Mouse (Mus musculus): ENCODE measurements around the gene Zfp341. TPM values are rescaled to one million over a fixed set of nuclear protein-coding genes. Genes with fewer than 3 reads are reported as not detected.

Gene Zfp341
- 0.69 and 1.0 TPM in 2 replicates for polyA plus RNA-seq (2015; fragmentation: Nextera tagmentation; extraction: Ambion mirVana)

DNA sequence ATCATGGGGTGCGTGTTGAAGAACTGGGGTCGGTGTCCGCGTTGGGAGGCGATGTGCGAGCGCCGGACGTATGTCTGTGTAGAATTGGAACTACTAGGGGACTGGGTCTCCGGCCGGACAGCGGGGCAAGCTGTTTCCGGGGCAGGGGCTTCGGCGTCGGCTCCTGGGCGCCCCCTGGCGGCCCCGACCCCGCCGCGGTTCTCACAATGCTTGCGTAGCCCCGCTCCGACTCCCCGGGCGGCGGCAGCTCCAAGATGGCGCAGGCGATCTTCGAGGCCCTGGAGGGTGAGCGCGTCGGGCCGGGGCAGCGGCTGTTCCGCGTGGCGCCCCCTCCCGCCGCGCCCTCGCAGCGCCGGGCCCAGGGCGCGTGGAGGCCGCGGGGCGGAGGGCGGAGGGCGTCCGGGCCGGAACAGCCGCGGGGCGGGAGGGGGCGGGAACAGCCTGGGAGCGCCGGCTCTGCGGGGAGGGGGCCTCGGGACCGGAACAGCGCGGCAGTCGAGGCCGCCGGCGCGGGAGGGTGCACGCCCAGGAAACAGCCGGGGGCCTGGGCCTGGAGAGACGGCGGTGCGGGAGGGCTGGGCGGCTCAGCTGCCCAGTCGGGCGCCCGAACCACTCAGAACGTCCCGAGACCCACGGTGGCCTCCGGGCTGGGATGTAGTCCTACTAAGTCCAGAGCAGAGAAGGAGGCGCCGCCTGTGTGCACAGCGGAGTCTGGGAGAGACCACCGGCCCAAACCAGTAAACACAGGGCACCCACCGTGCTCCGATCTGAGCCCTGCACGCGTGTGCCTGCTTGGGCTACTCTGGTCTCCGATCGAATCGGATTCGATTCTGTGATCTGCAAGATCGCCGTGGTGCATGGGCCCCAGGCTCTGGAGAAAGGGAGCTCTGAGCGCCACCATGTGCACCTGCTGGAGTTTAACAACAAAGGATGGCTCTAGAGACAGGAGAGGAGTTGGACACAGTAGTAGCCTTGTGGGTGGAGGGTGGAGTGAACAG, at the start of gene Zfp341, which contains the start of gene 4930519P11Rik:
TSS of gene Zfp341 (plus strand) at position 180 of the 998 bp plus-strand sequence.
TSS of gene 4930519P11Rik (minus strand) at position 320 of the 998 bp plus-strand sequence.
- Histone ChIP-seq H3K9ac (peak within 1 kb of the TSS; percentile 75), H3K4me3 (replicated peaks) (peak within 1 kb of the TSS; percentile 55), H3K4me2 (replicated peaks) (peak within 1 kb of the TSS; percentile 83), H3K9me3 (no peaks in the 10 kb centered on the region), H3K27ac (peak within 1 kb of the TSS; percentile 99), H3K36me3 (no peaks in the 10 kb centered on the region), H3K4me1 (replicated peaks) (peaks cover 9% of the 10 kb centered on the region; the same call in 1 of the 2 replicates), H3K27me3 (replicated peaks) (no peaks in the 10 kb centered on the region)
- ATAC-seq, result peak; percentile 97
- WGBS, result under 1% methylated on average over 85 of the region's 98 CpGs

DNA sequence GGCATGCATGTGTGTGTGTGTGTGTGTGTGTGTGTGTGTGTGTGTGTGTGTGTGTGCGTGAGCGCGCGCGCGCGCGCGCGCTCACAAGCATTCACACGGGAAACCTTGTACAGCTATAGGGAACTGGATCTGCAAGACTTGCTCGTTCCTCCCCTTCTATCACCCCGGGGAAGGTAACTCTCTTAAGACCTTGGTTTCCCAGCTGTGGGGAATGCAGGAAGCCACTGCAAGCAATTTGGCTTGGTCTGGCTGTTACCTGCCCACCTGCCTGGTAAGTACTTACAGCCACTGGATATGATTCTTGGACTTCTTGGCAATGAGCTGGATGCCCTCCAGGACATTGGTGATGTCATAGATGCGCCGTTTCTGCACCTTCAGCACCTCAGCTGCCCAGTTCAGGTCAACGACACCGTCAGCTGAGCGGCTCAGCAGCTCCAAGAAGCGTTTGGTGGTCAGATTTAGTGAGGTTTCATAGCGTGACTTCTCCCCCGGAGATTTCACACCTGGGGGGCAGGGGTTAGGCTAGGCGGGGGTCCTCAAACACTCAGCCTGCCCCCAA, 49.4 kb upstream of the Zfp341 start:
- Histone ChIP-seq H3K9me3 (no peaks in the 10 kb centered on the region), H3K4me1 (replicated peaks) (peaks cover 37% of the 10 kb centered on the region), H3K27me3 (replicated peaks) (no peaks in the 10 kb centered on the region), H3K36me3 (peaks cover 11% of the 10 kb centered on the region; the same call in 1 of the 2 replicates), H3K9ac (no peak overlapping the region), H3K27ac (no peak overlapping the region), H3K4me3 (replicated peaks) (no peak overlapping the region), H3K4me2 (replicated peaks) (no peak overlapping the region)
- no peak for ATAC-seq
- WGBS, result 88% methylated on average over 22 of the region's 22 CpGs

DNA sequence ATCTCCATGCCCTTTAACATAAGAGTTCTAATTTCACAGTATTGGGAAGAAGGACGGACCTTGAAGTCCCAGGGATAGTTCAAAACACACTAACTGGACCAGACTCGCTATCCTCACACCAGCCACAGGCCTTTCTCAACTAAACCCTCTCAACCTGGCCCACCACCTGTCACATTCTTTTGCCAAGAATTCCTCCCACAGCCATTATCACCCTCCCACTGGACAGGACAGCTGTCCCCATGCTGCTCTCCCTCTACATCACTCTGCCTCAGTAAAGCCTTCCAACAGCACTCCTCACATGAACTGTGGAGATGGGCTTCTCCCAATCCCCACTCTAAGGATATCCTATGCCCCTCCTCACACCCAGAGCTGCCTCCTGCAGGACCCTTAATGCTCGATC, 47.5 kb upstream of the Zfp341 start:
- Histone ChIP-seq H3K27ac (no peak overlapping the region), H3K36me3 (peaks cover 9% of the 10 kb centered on the region; the same call in 1 of the 2 replicates), H3K4me1 (replicated peaks) (peaks cover 35% of the 10 kb centered on the region), H3K9ac (no peak overlapping the region), H3K9me3 (no peaks in the 10 kb centered on the region), H3K4me2 (replicated peaks) (no peak overlapping the region), H3K4me3 (replicated peaks) (no peak overlapping the region), H3K27me3 (replicated peaks) (no peaks in the 10 kb centered on the region)
- WGBS, result 79% methylated on average over 3 of the region's 3 CpGs
- ATAC-seq, result no peak

DNA sequence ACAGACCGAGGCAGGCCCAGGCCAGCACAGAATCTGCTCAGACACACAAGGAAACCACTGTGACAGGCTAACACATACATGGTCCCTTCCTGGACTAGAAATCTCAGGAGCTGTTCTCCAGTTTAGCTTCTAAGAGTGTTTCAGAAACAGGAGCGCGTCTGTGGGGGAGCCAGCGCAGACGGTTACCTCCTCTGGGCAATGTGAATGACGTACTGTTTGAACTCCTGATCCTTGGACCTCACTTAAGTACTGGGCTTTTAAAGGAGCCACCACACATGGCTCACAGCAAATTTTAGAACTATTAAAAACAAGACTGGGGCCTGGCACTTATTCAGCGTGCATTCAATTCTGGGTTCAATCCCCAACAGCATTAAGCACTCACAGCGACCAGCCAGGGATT, 46.5 kb upstream of the Zfp341 start:
- Histone ChIP-seq H3K27ac (no peak overlapping the region), H3K36me3 (peaks cover 9% of the 10 kb centered on the region; the same call in 1 of the 2 replicates), H3K27me3 (replicated peaks) (no peaks in the 10 kb centered on the region), H3K9me3 (no peaks in the 10 kb centered on the region), H3K4me3 (replicated peaks) (no peak overlapping the region), H3K4me1 (replicated peaks) (peaks cover 40% of the 10 kb centered on the region), H3K9ac (peak overlapping the region; percentile 36; the same call in 1 of the 2 replicates), H3K4me2 (replicated peaks) (peak overlapping the region; percentile 9; the same call in 1 of the 2 replicates)
- WGBS, result 40% methylated on average over 8 of the region's 8 CpGs
- ATAC-seq, result no peak

DNA sequence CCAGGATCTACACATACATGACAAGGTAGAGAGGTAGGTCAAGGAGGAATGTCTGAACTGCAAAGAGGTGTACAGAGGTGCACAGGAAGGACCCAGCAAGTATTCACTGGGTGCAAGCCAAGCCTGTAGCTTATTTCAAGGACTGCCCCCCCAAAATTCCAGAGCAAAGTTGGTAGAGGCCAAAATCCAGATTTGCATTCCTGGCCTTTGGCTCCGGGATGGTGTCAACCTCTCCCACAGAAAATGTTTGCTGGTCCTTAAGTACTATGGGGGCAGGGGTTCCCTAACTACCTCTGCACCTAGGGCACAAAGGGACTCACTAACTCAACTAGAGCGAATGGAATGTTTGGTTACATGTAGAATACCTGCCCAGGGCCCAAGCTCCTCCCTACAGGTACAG, 45.3 kb upstream of the Zfp341 start:
- Histone ChIP-seq H3K4me2 (replicated peaks) (peak overlapping the region; percentile 78), H3K4me1 (replicated peaks) (peaks cover 41% of the 10 kb centered on the region), H3K27me3 (replicated peaks) (no peaks in the 10 kb centered on the region), H3K9me3 (no peaks in the 10 kb centered on the region), H3K4me3 (replicated peaks) (peak overlapping the region; percentile 90), H3K36me3 (peaks cover 4% of the 10 kb centered on the region; the same call in 1 of the 2 replicates), H3K27ac (peak overlapping the region; percentile 88; the same call in 1 of the 2 replicates), H3K9ac (peak overlapping the region; percentile 77; the same call in 1 of the 2 replicates)
- WGBS, result 66% methylated on average over 2 of the region's 2 CpGs
- ATAC-seq, result no peak

DNA sequence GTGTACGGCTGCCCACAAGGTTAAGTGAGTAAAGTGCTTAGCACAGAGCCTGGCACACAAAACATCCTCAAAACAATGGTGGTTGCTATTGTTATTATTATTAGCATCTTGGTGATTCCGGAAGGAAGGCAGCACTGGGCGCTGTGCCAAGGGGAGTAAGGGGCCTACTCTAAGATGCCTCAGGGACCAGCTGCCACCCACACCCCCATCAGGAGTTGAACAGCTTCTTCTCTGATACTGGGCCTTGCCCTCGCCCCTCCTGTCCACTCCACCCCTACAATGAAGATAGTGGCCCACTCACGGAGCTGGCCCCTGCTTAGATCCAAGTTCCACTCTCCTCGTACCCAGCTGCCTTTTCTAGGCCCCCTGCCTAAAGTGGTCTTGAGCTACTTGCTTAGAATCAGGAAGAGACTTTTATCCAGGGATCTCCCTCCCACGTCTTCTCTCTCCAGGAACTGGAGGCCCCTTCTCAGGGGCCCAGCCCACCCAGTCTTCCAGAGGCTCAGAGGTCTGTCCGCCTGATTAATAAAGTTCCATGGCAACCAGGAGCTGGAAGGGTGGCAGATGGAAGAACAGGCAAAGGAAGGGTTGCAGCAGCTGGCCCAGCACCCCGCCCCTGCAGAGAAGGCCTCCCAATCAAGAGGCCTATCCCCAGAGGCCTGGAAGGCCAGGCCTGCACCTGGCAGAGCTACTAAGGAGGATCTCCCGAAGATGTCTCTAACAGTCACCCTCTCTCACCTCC, 44.6 kb upstream of the Zfp341 start:
- peaks cover 41% of the 10 kb centered on the region for H3K4me1 ChIP-seq (replicated peaks)
- peak overlapping the region; percentile 77 for H3K9ac ChIP-seq
- peak overlapping the region; percentile 78 for H3K4me2 ChIP-seq (replicated peaks)
- H3K27me3 ChIP-seq (replicated peaks), result no peaks in the 10 kb centered on the region
- no peaks in the 10 kb centered on the region for H3K36me3 ChIP-seq
- H3K9me3 ChIP-seq, result no peaks in the 10 kb centered on the region
- H3K4me3 ChIP-seq (replicated peaks), result peak overlapping the region; percentile 90
- WGBS, result 12% methylated on average over 10 of the region's 10 CpGs
- peak; percentile 24 for ATAC-seq
- peak overlapping the region; percentile 88 for H3K27ac ChIP-seq

DNA sequence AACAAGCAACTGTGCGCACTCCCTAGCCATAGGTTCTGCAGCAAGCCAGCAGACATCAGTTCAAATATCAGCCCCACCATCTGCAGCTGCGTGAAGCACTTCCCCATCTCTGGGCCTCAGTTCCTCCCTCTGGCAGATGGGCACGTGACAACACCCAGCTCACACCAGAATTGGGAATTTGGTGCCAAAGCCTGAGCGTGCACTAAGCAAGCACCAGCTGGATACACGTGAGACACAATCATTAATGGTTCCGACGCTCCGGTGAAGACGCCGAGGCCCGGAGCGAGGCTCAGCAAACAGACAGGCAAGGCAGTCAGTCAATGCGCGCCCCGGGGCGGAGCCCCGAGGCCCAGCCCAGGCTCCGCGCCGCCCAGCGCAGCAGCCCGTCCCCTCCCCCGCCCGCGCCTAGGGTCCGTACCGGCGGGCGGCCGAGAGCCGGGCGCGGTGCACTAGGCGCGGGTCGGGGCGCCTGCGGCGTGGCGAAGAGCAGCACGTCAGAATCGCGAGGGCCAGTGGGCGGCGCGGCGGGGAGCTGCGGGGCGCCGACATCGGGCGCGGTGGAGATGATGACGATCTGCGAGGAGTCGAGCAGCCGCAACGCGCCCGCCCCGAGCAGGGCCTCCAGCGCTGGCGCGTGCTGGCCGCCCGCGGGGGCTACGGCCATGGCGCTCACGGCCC, 43.9 kb upstream of the Zfp341 start:
- peak overlapping the region; percentile 90 for H3K4me3 ChIP-seq (replicated peaks)
- peak overlapping the region; percentile 88 for H3K27ac ChIP-seq
- under 1% methylated on average over 69 of the region's 70 CpGs for WGBS
- H3K4me2 ChIP-seq (replicated peaks), result peak overlapping the region; percentile 78
- H3K9ac ChIP-seq, result peak overlapping the region; percentile 77
- H3K4me1 ChIP-seq (replicated peaks), result peaks cover 41% of the 10 kb centered on the region
- ATAC-seq, result peak; percentile 88
- no peaks in the 10 kb centered on the region for H3K9me3 ChIP-seq
- H3K36me3 ChIP-seq, result no peaks in the 10 kb centered on the region
- H3K27me3 ChIP-seq (replicated peaks), result no peaks in the 10 kb centered on the region

DNA sequence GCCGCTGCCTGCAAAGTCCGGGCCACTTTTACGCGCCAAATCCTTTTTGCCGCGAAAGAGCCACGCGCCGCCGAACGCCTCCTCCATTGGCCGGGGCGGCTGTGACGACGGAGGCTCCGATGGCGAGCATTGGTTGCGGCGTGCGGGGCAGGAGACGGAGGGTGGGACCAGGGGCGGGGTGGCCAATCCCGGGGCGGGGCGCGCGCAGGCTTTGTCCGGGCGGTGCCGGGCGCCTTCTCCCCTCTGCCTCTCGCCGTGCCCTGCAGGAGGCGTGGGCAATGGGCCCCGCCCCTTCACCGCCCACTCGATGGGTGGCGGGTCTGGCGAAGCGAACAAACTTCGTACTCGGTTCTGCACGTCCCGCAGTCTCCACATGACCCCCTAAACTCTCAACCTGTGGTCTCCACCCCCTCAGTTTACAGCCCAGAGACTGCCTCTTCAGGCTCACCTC, 43.2 kb upstream of the Zfp341 start, which contains the start of gene E2f1:
TSS of gene E2f1 (minus strand) at position 57 of the 451 bp plus-strand sequence.
- Histone ChIP-seq H3K27ac (peak within 1 kb of the TSS; percentile 88), H3K4me3 (replicated peaks) (peak within 1 kb of the TSS; percentile 90), H3K9ac (peak within 1 kb of the TSS; percentile 77), H3K36me3 (no peaks in the 10 kb centered on the region), H3K9me3 (no peaks in the 10 kb centered on the region), H3K4me2 (replicated peaks) (peak within 1 kb of the TSS; percentile 78), H3K4me1 (replicated peaks) (peaks cover 41% of the 10 kb centered on the region), H3K27me3 (replicated peaks) (no peaks in the 10 kb centered on the region)
- 0% methylated on average over 44 of the region's 44 CpGs for whole genome bisulfite sequencing
- peak; percentile 97 for ATAC-seq

DNA sequence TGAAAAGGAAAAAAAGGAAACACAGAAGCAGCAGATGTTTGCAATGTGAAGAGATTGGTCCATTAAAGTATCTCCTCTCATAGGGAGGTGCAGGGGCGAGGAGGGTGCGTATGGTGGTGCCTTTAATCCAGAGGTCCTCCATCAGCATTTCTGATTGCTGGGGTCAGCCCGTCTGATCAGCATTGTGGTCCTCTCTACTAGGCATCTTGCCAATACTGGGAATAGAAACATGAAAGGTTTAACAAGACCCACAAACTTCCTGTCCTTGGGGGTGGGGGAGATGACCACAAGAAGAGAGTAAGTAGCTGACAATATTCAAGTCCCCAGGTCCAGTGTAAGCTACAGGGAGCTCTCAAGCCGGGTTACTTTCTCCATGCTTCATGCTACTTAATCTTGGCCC, 42.4 kb upstream of the Zfp341 start:
- Histone ChIP-seq H3K9ac (no peak overlapping the region), H3K4me3 (replicated peaks) (no peak overlapping the region)

DNA sequence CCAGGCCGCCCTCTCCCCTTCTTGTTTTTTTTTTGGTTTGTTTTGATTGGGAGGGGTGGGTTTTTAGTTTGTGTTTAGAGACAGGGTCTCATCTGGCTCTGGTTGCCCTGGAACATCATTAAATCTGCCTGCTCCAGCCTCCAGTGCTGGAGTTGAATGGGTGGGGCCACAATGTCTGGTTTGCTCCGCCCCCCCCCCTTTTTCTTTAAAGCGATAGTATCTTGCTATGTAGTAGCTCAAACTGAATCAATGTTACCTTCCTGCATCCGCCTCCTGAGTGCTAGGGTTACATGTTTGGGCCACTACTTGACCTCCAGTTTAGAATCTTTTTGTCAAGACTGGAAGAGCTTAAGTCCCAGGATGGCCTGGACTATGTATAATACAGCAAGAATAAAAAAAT, 41.8 kb upstream of the Zfp341 start:
- Histone ChIP-seq H3K9ac (no peak overlapping the region), H3K4me2 (replicated peaks) (no peak overlapping the region), H3K27me3 (replicated peaks) (no peaks in the 10 kb centered on the region), H3K4me3 (replicated peaks) (no peak overlapping the region), H3K9me3 (no peaks in the 10 kb centered on the region), H3K27ac (0 out of 2 replicates have a peak overlapping the region, but pooled peaks have one; percentile 1), H3K36me3 (no peaks in the 10 kb centered on the region), H3K4me1 (replicated peaks) (peaks cover 33% of the 10 kb centered on the region)
- no peak for ATAC-seq
- WGBS, result 80% methylated on average over 4 of the region's 4 CpGs

More for the DNA sequence above, 42.4 kb upstream of the Zfp341 start:
- peak overlapping the region; percentile 63 for H3K4me2 ChIP-seq (replicated peaks)
- WGBS, result 56% methylated on average over 4 of the region's 4 CpGs
- peak overlapping the region; percentile 64 for H3K27ac ChIP-seq
- peaks cover 39% of the 10 kb centered on the region for H3K4me1 ChIP-seq (replicated peaks)
- no peaks in the 10 kb centered on the region for H3K36me3 ChIP-seq
- H3K9me3 ChIP-seq, result no peaks in the 10 kb centered on the region
- no peak for ATAC-seq
- H3K27me3 ChIP-seq (replicated peaks), result no peaks in the 10 kb centered on the region

DNA sequence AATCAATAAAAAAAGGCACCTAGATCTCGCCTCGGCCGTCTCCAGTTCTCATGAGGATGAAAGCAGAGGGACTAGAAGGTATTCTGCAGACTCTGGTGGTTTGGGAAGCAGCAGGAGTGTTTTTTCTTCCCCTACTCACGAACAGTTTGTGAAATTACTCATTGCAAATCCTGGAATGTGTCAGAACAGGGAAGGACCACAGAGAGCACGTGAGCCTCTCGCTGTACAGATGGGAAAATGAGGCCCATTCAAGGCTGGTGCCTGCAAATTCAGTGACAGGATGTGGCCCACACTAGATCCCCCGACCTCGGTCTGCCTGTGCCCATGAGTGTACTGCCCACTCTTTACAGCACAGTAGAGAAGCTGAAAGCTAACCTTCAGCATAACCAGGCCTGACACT, 41.1 kb upstream of the Zfp341 start:
- H3K9ac ChIP-seq, result no peak overlapping the region
- no peak overlapping the region for H3K4me3 ChIP-seq (replicated peaks)
- no peaks in the 10 kb centered on the region for H3K36me3 ChIP-seq
- H3K27ac ChIP-seq, result no peak overlapping the region
- H3K27me3 ChIP-seq (replicated peaks), result no peaks in the 10 kb centered on the region
- WGBS, result 54% methylated on average over 8 of the region's 8 CpGs
- no peak for ATAC-seq
- peaks cover 26% of the 10 kb centered on the region for H3K4me1 ChIP-seq (replicated peaks)
- H3K9me3 ChIP-seq, result no peaks in the 10 kb centered on the region
- H3K4me2 ChIP-seq (replicated peaks), result no peak overlapping the region
